Comparison of ENCODE assay signal across 8 mouse cellular contexts in the genomic region with DNA sequence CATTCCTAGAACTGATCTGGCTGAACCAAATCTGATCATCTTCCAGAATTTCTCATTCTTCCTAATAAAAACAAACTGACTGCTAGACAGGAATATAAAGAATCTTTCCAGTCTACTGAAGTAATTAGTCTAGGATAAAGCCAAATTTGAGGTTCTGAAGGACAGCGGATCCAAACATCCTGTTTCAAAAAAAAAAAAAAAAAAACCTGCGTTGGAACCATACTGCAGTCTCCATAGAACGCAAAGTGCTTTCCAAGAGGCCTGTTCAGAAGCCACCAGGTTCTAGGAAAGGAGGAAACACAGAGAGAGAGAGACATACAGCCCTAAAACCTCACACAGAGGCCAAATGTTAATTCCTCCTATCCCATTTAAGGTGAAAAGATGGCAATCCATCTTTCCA. TPM values are rescaled to one million over a fixed set of nuclear protein-coding genes. Genes with fewer than 3 reads are reported as not detected.
A peak's percentile ranks its signal among the peaks of the same experiment; 100 is the strongest.
DNase-seq lines count a peak whose midpoint lies in the region; ATAC-seq and TF ChIP-seq lines count a peak whose summit lies in the region.

No protein-coding gene starts in this region.

- no peaks in the 10 kb centered on the region for H3K36me3 ChIP-seq in heart, embryonic 11.5 days (ENCODE audit: control insufficient read depth, insufficient read depth, low read length)
- 0 out of 2 replicates have a peak, but pooled peaks cover 5% of the 10 kb centered on the region for H3K36me3 ChIP-seq in E14TG2a.4 (ENCODE audit: insufficient read depth, low read length)
- H3K36me3 ChIP-seq in forebrain, embryonic 14.5 days (ENCODE audit: control insufficient read depth, insufficient read depth, low read length), result no peaks in the 10 kb centered on the region
- H3K36me3 ChIP-seq in liver, embryonic 14.5 days (replicated peaks; ENCODE audit: control insufficient read depth, insufficient read depth, low read depth), result no peaks in the 10 kb centered on the region

- no peak overlapping the region for H3K9ac ChIP-seq in heart, embryonic 11.5 days (ENCODE audit: low read depth, low read length)
- H3K9ac ChIP-seq in forebrain, embryonic 14.5 days (ENCODE audit: low read length), result peak overlapping the region; percentile 74
- no peak overlapping the region; the same call in 1 of the 2 replicates for H3K9ac ChIP-seq in liver, embryonic 14.5 days (replicated peaks)

- WGBS in heart, embryonic 11.5 days (ENCODE audit: insufficient replicate concordance), result 46% methylated on average over 3 of the region's 3 CpGs
- WGBS in forebrain, embryonic 14.5 days, result 45% methylated on average over 3 of the region's 3 CpGs
- 24% methylated on average over 3 of the region's 3 CpGs for WGBS in liver, embryonic 14.5 days (ENCODE audit: insufficient replicate concordance)

- ATAC-seq in heart, embryonic 11.5 days (replicated peaks; ENCODE audit: insufficient number of reproducible peaks, low FRiP score, low TSS enrichment), result no peak
- no peak for ATAC-seq in forebrain, embryonic 14.5 days
- no peak for ATAC-seq in liver, embryonic 14.5 days (ENCODE audit: insufficient read depth)

- no peaks in the 10 kb centered on the region for H3K9me3 ChIP-seq in heart, embryonic 11.5 days (replicated peaks; ENCODE audit: control insufficient read depth, low read length)
- H3K9me3 ChIP-seq in E14TG2a.4 (ENCODE audit: low read length), result no peaks in the 10 kb centered on the region
- no peaks in the 10 kb centered on the region for H3K9me3 ChIP-seq in forebrain, embryonic 14.5 days (replicated peaks; ENCODE audit: control insufficient read depth, low read length)
- H3K9me3 ChIP-seq in liver, embryonic 14.5 days (ENCODE audit: control insufficient read depth, low read length), result no peaks in the 10 kb centered on the region

- TF ChIP-seq CTCF in E14TG2a.4 (conservative IDR thresholded peaks at IDR 0.05; ENCODE audit: low read length), result no peak
- TF ChIP-seq CTCF in liver, embryonic 14.5 days (IDR thresholded peaks at IDR 0.05; ENCODE audit: low read depth), result no peak

- H3K4me1 ChIP-seq in heart, embryonic 11.5 days (ENCODE audit: control insufficient read depth, insufficient read depth, low read length), result no peaks in the 10 kb centered on the region
- peaks cover 12% of the 10 kb centered on the region for H3K4me1 ChIP-seq in E14TG2a.4 (replicated peaks; ENCODE audit: low read depth, low read length)
- H3K4me1 ChIP-seq in forebrain, embryonic 14.5 days (ENCODE audit: control insufficient read depth, insufficient read depth, low read length), result no peaks in the 10 kb centered on the region
- H3K4me1 ChIP-seq in liver, embryonic 14.5 days (replicated peaks; ENCODE audit: control insufficient read depth in 2 of 2, insufficient read depth in 2 of 2, low read length in 1 of 2), result peaks cover 0 to 3% of the 10 kb centered on the region in 2 experiments; a peak in 2 of 4 replicates

- H3K27me3 ChIP-seq in heart, embryonic 11.5 days (ENCODE audit: control insufficient read depth, insufficient read depth, low read length), result no peaks in the 10 kb centered on the region
- no peaks in the 10 kb centered on the region for H3K27me3 ChIP-seq in E14TG2a.4 (ENCODE audit: insufficient read depth, low read length)
- H3K27me3 ChIP-seq in forebrain, embryonic 14.5 days (replicated peaks; ENCODE audit: control insufficient read depth, insufficient read depth, low read length), result no peaks in the 10 kb centered on the region
- no peaks in the 10 kb centered on the region for H3K27me3 ChIP-seq in liver, embryonic 14.5 days (ENCODE audit: control insufficient read depth, insufficient read depth, low read length)

- DNase-seq in heart, adult 9 months (ENCODE audit: low spot score in 2 of 2), result no peak
- DNase-seq in forebrain, embryonic 14.5 days (ENCODE audit: low spot score), result no peak
- DNase-seq in liver, embryonic 14.5 days (ENCODE audit: low read depth in 3 of 3, low spot score in 3 of 3), result no peak
- DNase-seq in layer of hippocampus, adult 9-11 months, result no peak
- DNase-seq in frontal cortex, postnatal 14 days (ENCODE audit: low spot score in 2 of 2), result no peak
- DNase-seq in kidney, adult 8-10 months, result no peak

- H3K4me3 ChIP-seq in heart, embryonic 11.5 days (ENCODE audit: low read depth, low read length), result peak overlapping the region; percentile 55; the same call in 1 of the 2 replicates
- peak overlapping the region; percentile 83 for H3K4me3 ChIP-seq in E14TG2a.4 (replicated peaks; ENCODE audit: low read length)
- H3K4me3 ChIP-seq in forebrain, embryonic 14.5 days (ENCODE audit: low read depth, low read length), result peak overlapping the region; percentile 50
- H3K4me3 ChIP-seq in liver, embryonic 14.5 days (ENCODE audit: insufficient read depth in 1 of 2, low read depth in 2 of 2, low read length in 2 of 2), result peak overlapping the region; percentile 72 to 81; a peak in 3 of 4 replicates

- H3K4me2 ChIP-seq in heart, embryonic 11.5 days, result peak overlapping the region; percentile 65
- H3K4me2 ChIP-seq in forebrain, embryonic 14.5 days (ENCODE audit: low read length), result peak overlapping the region; percentile 54
- H3K4me2 ChIP-seq in liver, embryonic 14.5 days (ENCODE audit: low read depth), result peak overlapping the region; percentile 73

- H3K27ac ChIP-seq in heart, embryonic 11.5 days (ENCODE audit: low read depth, low read length), result no peak overlapping the region
- H3K27ac ChIP-seq in forebrain, embryonic 14.5 days (ENCODE audit: low read depth, low read length), result peak overlapping the region; percentile 29; the same call in 1 of the 2 replicates
- no peak overlapping the region for H3K27ac ChIP-seq in liver, embryonic 14.5 days

- TF ChIP-seq EP300 in liver, embryonic 14.5 days (IDR thresholded peaks at IDR 0.05; ENCODE audit: low read depth), result no peak

RNA-seq across cellular contexts. Expression of a gene that starts 1.0 kb away (rescaled TPM):
- polyA plus RNA-seq in heart, embryonic 11.5 days (2014; fragmentation: Nextera tagmentation; extraction: Ambion mirVana), result 1.1 and 1.3 TPM in 2 replicates
- 13.1 and 16.3 TPM in 2 replicates for polyA plus RNA-seq in forebrain, embryonic 14.5 days (2014; fragmentation: Nextera tagmentation; extraction: Ambion mirVana)
- polyA plus RNA-seq in liver, embryonic 14.5 days (2012; rRNA removed), result 1.3 and 2.7 TPM in 2 replicates
- 1.2 and 1.3 TPM in 2 replicates for polyA plus RNA-seq in liver, embryonic 14.5 days (2014; fragmentation: Nextera tagmentation; extraction: Ambion mirVana)

RNA-seq across cellular contexts. Expression of a gene that starts 27.7 kb away (rescaled TPM):
- polyA plus RNA-seq in heart, embryonic 11.5 days (2014; fragmentation: Nextera tagmentation; extraction: Ambion mirVana), result 23.4 and 27.9 TPM in 2 replicates
- 23.9 and 24.5 TPM in 2 replicates for polyA plus RNA-seq in forebrain, embryonic 14.5 days (2014; fragmentation: Nextera tagmentation; extraction: Ambion mirVana)
- polyA plus RNA-seq in liver, embryonic 14.5 days (2012; rRNA removed), result 5.2 and 6.2 TPM in 2 replicates
- 14.6 and 17.8 TPM in 2 replicates for polyA plus RNA-seq in liver, embryonic 14.5 days (2014; fragmentation: Nextera tagmentation; extraction: Ambion mirVana)

RNA-seq across cellular contexts. Expression of a gene that starts 28.0 kb away (rescaled TPM):
- 125 and 126 TPM in 2 replicates for polyA plus RNA-seq in heart, embryonic 11.5 days (2014; fragmentation: Nextera tagmentation; extraction: Ambion mirVana)
- 130 and 144 TPM in 2 replicates for polyA plus RNA-seq in forebrain, embryonic 14.5 days (2014; fragmentation: Nextera tagmentation; extraction: Ambion mirVana)
- 19.4 and 21.4 TPM in 2 replicates for polyA plus RNA-seq in liver, embryonic 14.5 days (2012; rRNA removed)
- 72.8 and 80.2 TPM in 2 replicates for polyA plus RNA-seq in liver, embryonic 14.5 days (2014; fragmentation: Nextera tagmentation; extraction: Ambion mirVana)
